Mouse (Mus musculus) olfactory bulb, adult 2 months (tissue): ENCODE data around the gene Tcf12. TPM values are rescaled to one million over a fixed set of nuclear protein-coding genes. Genes with fewer than 3 reads are reported as not detected.

Source experiments
- H3K27ac ChIP-seq: fragments of 200-500 bp; 2 replicates; pipeline ENCODE4 v1.5.1; 2012; ENCODE audit warnings: low read depth, low read length; ENCODE audit not compliant: insufficient read depth
- H3K4me1 ChIP-seq: fragments of 200-500 bp; 2 replicates; pipeline ENCODE4 v1.6.1; 2012; ENCODE audit warnings: low read length; ENCODE audit not compliant: control insufficient read depth, insufficient read depth
- H3K4me3 ChIP-seq: fragments of 200-500 bp; 2 replicates; pipeline ENCODE4 v1.5.1; 2012; ENCODE audit warnings: mild to moderate bottlenecking, low read depth, low read length, moderate library complexity; ENCODE audit not compliant: insufficient read depth
- CTCF ChIP-seq: fragments of 200-500 bp; IDR thresholded peaks from 2 replicates; pipeline ENCODE4 v1.5.1; 2012; ENCODE audit warnings: low read depth, mild to moderate bottlenecking, low read length, moderate library complexity; ENCODE audit not compliant: insufficient read depth
- POLR2A ChIP-seq: fragments of 200-500 bp; IDR thresholded peaks from 2 replicates; pipeline ENCODE4 v1.6.1; 2012; ENCODE audit warnings: mild to moderate bottlenecking, low read depth, low read length, moderate library complexity; ENCODE audit not compliant: insufficient read depth
- WGBS: fragments of 180-500 bp; shearing (Covaris S2); methylation state at CpG from one replicate; pipeline ENCODE4 v1.1.7; 2018; 5-methylcytosine and 5-hydroxymethylcytosine counted together
- polyA plus RNA-seq: library from polyadenylated mRNA; stranded (reverse); fragments of >200 nt; gene quantifications from 2 replicates; pipeline ENCODE4 v1.2.4, GENCODE M21; 2012; ENCODE audit warnings: low replicate concordance; ENCODE audit not compliant: missing spikeins, insufficient read depth, insufficient read length

Gene Tcf12
- polyA plus RNA-seq, 1 experiment, result not detected

DNA sequence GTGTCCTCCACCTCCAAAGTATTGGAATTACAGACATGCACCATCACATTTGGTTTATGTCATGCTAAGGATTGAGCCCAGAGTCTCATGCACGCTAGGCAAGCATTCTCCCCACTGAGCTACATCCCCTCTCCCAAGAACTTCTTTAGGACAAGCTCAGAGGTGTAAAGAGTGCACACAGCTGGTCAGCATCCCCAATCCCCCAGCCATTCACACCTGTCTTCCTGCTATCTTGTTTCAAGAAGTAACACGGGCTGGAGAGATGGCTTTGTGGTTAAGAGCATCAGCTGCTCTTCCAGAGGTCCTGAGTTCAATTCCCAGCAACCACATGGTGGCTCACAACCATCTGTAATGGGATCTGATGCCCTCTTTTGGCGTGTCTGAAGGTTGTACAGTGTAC lies 295.6 kb downstream of the Tcf12 start:
- H3K4me3 ChIP-seq, result no peak overlapping the region
- TF ChIP-seq CTCF, result no peak
- TF ChIP-seq POLR2A, result no peak
- H3K4me1 ChIP-seq, result peaks cover 21% of the 10 kb centered on the region
- no peak overlapping the region for H3K27ac ChIP-seq
- 86% methylated on average over 3 of the region's 3 CpGs for WGBS

DNA sequence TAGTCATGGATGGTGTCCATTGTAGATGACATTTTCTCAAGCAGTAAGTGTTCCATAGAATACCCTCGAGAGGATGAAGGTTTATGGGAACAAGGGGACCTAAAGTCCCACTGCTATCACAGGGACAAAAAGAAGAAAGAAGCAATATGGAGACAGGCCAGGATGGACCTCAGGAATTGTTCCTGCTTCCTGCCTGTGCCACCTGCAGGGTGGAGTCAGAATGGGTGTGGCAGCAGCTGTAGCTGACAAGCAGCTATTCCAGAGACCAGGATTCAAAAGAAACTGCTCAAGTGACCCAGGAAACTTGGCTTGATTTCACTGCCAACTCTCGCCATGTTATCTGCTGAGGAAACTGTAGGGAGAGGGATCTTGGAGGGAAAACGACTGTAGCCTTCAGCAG lies 298.1 kb downstream of the Tcf12 start:
- Histone ChIP-seq H3K4me3 (no peak overlapping the region), H3K4me1 (peaks cover 26% of the 10 kb centered on the region), H3K27ac (no peak overlapping the region)
- TF ChIP-seq CTCF (no peak), POLR2A (no peak)
- WGBS, result 77% methylated on average over 3 of the region's 3 CpGs

DNA sequence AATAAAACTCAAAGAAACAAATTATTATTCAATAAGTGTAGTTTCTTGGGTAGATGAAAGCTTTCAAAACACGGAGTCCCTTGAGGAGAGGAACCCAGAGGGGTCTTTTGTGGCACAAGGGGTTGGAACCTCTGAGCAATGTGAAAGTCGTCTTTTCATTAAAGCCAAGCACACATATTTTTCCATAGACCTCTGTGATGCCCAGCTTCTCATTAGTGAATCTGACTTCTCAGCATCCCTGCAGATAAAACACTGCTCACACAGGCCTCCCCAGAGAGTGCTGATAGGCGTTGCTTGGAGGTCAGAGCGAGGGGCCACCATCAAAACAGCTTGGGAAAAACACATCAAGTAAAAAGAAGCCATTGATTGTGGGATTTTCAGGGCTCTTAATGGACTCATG lies 298.8 kb downstream of the Tcf12 start:
- H3K4me3 ChIP-seq, result no peak overlapping the region
- TF ChIP-seq CTCF (no peak), POLR2A (no peak)
- WGBS, result 47% methylated on average over 4 of the region's 4 CpGs
- H3K27ac ChIP-seq, result no peak overlapping the region
- peaks cover 23% of the 10 kb centered on the region for H3K4me1 ChIP-seq

DNA sequence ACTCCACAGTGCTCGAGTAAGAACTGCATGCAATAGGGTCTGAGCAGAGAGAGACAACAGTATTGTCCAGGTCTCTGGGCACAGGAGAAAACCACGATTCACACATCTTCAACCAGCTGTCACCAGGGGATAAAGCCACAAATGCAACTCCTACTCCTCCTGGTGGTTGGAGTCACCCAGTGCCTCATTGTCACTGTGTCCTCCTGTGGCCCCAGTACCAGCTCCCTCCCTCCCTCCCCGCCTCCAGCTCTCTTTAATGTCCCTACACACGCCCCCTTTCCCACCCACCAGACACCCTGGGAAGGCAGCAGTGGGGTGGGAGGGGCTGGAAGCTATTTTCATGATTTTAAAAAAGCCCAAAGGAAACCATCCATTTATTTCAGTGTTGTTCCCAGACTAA lies 299.3 kb downstream of the Tcf12 start:
- TF ChIP-seq POLR2A (no peak), CTCF (no peak)
- no peak overlapping the region for H3K27ac ChIP-seq
- WGBS, result 20% methylated on average over 4 of the region's 4 CpGs
- H3K4me3 ChIP-seq, result no peak overlapping the region
- H3K4me1 ChIP-seq, result peaks cover 23% of the 10 kb centered on the region

DNA sequence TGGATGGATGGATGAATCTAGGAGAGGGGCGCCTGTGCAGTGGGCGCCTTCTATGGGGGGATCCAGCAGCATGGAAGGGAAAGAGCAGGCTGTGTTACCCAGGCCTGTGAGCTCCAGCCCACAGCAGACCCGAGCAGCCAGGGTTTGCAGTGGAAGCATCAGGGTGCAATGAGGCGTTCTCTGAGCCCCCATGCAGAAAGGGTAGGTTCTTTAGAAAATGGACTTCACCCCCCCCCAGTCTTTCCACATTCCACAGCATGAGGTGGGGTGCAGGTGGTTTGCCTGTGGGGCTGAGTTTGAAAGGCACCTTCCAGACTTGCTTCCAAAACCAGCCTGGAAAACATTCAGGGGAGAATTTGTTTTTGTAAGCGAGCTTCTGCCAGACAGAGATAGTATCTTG lies 300.3 kb downstream of the Tcf12 start:
- no peak overlapping the region for H3K4me3 ChIP-seq
- TF ChIP-seq POLR2A, result no peak
- TF ChIP-seq CTCF, result no peak
- WGBS, result 85% methylated on average over 5 of the region's 5 CpGs
- H3K27ac ChIP-seq, result no peak overlapping the region
- peaks cover 23% of the 10 kb centered on the region for H3K4me1 ChIP-seq

DNA sequence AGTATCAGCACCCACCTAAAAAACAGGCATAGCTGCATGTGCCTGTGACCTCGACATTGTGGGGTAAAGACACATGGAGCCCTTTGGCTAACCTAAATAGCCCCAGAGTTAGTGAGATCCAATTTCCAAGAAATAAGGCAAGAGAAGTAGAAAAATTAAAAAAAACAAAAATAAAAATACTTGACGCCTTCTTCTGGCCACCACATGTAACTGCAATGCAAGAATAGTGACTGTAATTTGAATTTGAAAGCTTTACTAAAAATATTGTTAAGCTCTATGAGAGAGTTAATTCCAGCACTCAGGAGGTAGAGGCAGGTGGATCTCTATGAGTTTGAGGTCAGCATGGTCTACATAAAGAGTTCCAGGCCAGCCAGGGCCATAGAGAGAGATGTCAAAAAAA lies 300.9 kb downstream of the Tcf12 start:
- WGBS, result 83% methylated on average over 2 of the region's 2 CpGs
- H3K27ac ChIP-seq, result no peak overlapping the region
- peaks cover 23% of the 10 kb centered on the region for H3K4me1 ChIP-seq
- H3K4me3 ChIP-seq, result no peak overlapping the region
- TF ChIP-seq CTCF, result no peak
- no peak for TF ChIP-seq POLR2A

DNA sequence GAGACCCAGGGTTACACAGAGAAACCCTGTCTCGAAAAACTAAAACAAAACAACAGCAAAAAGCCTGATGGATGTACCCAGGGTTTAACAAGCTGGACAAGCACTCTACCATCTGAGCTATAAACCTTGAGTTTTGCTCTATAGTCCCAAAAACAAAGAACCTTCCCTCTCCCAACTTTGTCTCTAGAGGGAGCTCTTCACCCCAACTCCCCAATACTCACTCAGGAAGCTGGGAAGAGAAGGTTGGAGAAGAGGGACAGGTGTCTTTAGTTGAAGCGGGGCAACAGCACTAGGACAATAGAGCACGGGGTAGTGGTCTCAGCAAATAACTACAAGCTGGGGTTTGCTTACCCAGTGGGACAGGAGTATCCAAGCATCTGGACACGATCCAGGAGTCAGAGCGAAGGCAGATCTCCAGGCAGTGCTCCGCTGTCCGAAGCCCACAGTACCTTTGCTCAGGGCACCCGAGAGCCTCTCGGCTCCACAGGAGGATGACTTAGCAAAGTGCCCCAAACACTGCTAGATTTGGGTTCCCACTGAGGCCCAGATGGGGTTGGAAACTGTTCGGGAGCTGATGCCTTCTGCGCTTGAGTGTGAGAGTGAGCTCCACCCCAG lies 302.9 kb downstream of the Tcf12 start:
- TF ChIP-seq CTCF, result peak; percentile 40; the same call in 1 of the 2 replicates
- TF ChIP-seq POLR2A, result no peak
- WGBS, result 42% methylated on average over 11 of the region's 11 CpGs
- H3K4me3 ChIP-seq, result no peak overlapping the region
- peaks cover 23% of the 10 kb centered on the region for H3K4me1 ChIP-seq
- H3K27ac ChIP-seq, result no peak overlapping the region

DNA sequence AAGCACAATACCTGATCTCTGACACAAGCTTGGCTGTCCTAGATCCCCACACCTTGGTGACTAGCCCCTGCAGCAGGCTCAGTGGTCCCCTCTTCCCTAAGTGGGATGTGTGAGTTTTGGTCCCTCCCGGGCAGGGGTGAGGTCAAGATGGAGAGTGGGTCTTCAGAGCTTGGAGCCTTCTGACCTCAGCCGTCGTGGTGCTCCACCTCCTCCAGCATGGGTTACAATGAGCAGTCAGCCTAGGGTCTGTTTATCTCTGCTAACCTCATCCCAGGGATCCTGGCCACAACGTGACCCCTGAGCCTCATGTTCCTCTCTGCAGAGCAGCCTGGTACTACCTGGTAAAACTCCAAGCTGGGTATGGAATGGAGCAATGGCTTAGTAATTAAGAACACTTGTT lies 303.9 kb downstream of the Tcf12 start:
- Histone ChIP-seq H3K4me3 (no peak overlapping the region), H3K4me1 (peaks cover 18% of the 10 kb centered on the region), H3K27ac (no peak overlapping the region)
- WGBS, result 82% methylated on average over 4 of the region's 4 CpGs
- no peak for TF ChIP-seq CTCF
- TF ChIP-seq POLR2A, result no peak

DNA sequence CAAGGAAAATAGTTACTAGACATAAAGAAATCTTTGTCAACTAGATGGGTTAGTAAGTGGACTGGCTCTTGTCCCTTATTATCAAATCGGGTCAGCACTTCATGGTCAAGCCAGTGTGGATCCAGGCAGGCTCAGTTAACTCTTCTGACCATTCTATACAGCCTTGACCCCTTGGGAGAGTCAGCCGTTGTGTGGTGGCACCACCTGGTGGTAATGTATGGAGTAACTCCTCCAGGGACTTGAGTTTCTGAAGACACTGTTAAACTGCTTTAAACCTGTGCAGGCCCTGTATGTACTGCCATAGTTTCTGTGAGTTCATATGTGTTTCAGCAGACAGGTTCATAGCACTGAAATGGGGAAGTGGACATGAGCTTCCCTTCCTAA lies 305.3 kb downstream of the Tcf12 start:
- no peak overlapping the region for H3K27ac ChIP-seq
- TF ChIP-seq CTCF (0 out of 2 replicates have a peak, but pooled peaks have one; percentile 47), POLR2A (no peak)
- no peak overlapping the region for H3K4me3 ChIP-seq
- H3K4me1 ChIP-seq, result peaks cover 12% of the 10 kb centered on the region
- WGBS, result 2% methylated on average over 2 of the region's 2 CpGs

DNA sequence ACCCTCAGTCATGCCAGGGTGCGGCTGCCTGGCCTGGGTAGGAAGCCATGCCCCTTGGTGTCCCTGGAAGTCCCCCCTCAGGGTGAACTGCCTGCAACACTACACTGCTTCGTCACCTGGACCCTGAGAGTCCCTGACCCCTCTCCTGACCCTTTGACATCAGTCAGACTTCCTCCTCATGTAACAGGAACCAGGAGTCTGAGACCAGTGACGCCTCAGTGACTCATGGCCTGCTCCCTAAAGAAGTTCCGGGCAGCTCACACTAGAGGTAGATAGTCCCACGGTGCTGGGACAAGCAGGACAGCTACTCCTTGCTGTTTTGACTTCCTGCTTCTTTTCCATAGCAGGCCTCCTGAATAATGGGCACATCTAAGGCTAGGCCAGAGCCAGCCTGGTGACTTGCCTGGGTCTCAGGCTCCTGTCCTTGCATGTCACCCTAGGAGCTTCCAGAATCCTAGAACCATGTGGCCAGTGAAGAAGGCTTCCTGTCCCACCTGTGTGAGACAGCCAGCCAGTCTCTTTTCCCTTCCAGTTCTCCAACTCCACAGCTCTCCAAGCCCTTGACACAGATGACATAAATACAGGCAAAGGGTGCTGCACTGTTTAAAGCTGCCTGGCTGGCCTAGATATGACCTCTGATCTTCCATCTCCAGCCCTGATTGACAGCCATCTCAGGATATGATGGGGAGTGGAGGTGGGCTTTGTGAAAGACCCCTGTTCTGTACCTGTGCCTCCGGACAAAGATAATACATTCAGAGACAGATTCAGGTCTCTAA lies 305.8 kb downstream of the Tcf12 start:
- Histone ChIP-seq H3K27ac (no peak overlapping the region), H3K4me3 (no peak overlapping the region), H3K4me1 (peaks cover 7% of the 10 kb centered on the region)
- no peak for TF ChIP-seq CTCF
- no peak for TF ChIP-seq POLR2A
- WGBS, result 83% methylated on average over 6 of the region's 6 CpGs
